Mouse (Mus musculus): ENCODE measurements at regions not wholly inside any gene's neighbourhood (a gene's known extent, or its start where the extent isn't known, plus 50 kb on each side); places are given as distances from the start of the nearest gene placed in this dataset.

GRCm38 (mm10) chr10:117522906-117523829, 106.1 kb upstream of the Cpm start:
- in situ Hi-C loops (cut with MboI; ENCODE audit: low pct_ligation_motif_present, low pct_unique_long_range_greater_than_20kb, low sequenced_read_pairs) = no loop called here
- Histone ChIP-seq H3K36me3 (replicated peaks in 1 of 2; ENCODE audit: control insufficient read depth in 1 of 2, insufficient read depth in 1 of 2, low read length in 1 of 2) (no peaks in the 10 kb centered on the region), H3K79me2 (replicated peaks; ENCODE audit: control insufficient read depth, extremely low read depth, insufficient read depth, poor library complexity, severe bottlenecking) (no peaks in the 10 kb centered on the region), H3K4me1 (ENCODE audit: control insufficient read depth in 1 of 2, insufficient read depth in 2 of 2) (no peaks in the 10 kb centered on the region), H3K4me3 (replicated peaks in 1 of 3; ENCODE audit: low read depth in 2 of 3, low read length in 2 of 3, poor library complexity in 1 of 3) (no peak overlapping the region), H3K4me2 (ENCODE audit: insufficient read depth, low read depth, poor library complexity, severe bottlenecking) (no peak overlapping the region), H3K27me3 (replicated peaks) (peaks cover 5% of the 10 kb centered on the region), H3K27ac (ENCODE audit: insufficient read depth, low read depth) (no peak overlapping the region), H3K9ac (ENCODE audit: insufficient read depth, low read depth) (no peak overlapping the region), H3K9me3 (replicated peaks; ENCODE audit: low read length) (no peaks in the 10 kb centered on the region)
- TF ChIP-seq IRF4 (IDR thresholded peaks at IDR 0.05; ENCODE audit: low read depth, low read length) (no peak), TCF12 (IDR thresholded peaks at IDR 0.05; ENCODE audit: low read depth, low read length) (no peak), RAD21 (IDR thresholded peaks at IDR 0.05; ENCODE audit: low read depth, low read length) (no peak), MYC (IDR thresholded peaks at IDR 0.05; ENCODE audit: low read depth, low read length) (no peak)
- no peak for DNase-seq (ENCODE audit: extremely low read depth)
- dilution Hi-C loops (cut with MboI; ENCODE audit: extremely low pct_ligation_motif_present, extremely low pct_unique_long_range_greater_than_20kb, low sequenced_read_pairs) = no loop called here

GRCm38 (mm10) chr10:117522373-117522772, 106.9 kb upstream of the Cpm start:
- no peak overlapping the region for H3K27ac ChIP-seq (ENCODE audit: insufficient read depth, low read depth)
- TF ChIP-seq MAX (IDR thresholded peaks at IDR 0.05; ENCODE audit: low read length) = no peak
- TF ChIP-seq IRF4 (IDR thresholded peaks at IDR 0.05; ENCODE audit: low read depth, low read length) = no peak
- TF ChIP-seq NRF1 (IDR thresholded peaks at IDR 0.05; ENCODE audit: low read depth, low read length) = no peak
- TF ChIP-seq E2F4 (IDR thresholded peaks at IDR 0.05; ENCODE audit: insufficient replicate concordance, low read depth, low read length) = no peak
- no peak for TF ChIP-seq POLR2A (IDR thresholded peaks at IDR 0.05; ENCODE audit: low read depth, low read length)
- TF ChIP-seq POLR2AphosphoS2 (IDR thresholded peaks at IDR 0.05; ENCODE audit: low read depth, low read length) = no peak
- no peak for TF ChIP-seq JUND (conservative IDR thresholded peaks at IDR 0.05; ENCODE audit: low read depth, low read length)
- TF ChIP-seq ZNF384 (IDR thresholded peaks at IDR 0.05; ENCODE audit: low read depth, low read length) = no peak
- no peak for TF ChIP-seq UBTF (IDR thresholded peaks at IDR 0.05; ENCODE audit: low read depth, low read length)
- no peak for TF ChIP-seq GABPA (IDR thresholded peaks at IDR 0.05; ENCODE audit: insufficient replicate concordance, low read depth, low read length)
- TF ChIP-seq ELF1 (IDR thresholded peaks at IDR 0.05; ENCODE audit: low read depth, low read length) = no peak
- no peak for TF ChIP-seq EP300 (IDR thresholded peaks at IDR 0.05; ENCODE audit: low read length)
- no peak for TF ChIP-seq PAX5 (IDR thresholded peaks at IDR 0.05; ENCODE audit: low read length)
- TF ChIP-seq MYC (IDR thresholded peaks at IDR 0.05; ENCODE audit: low read depth, low read length) = no peak
- TF ChIP-seq SMC3 (IDR thresholded peaks at IDR 0.05; ENCODE audit: low read depth, low read length) = no peak
- no peak for TF ChIP-seq ZMIZ1 (IDR thresholded peaks at IDR 0.05; ENCODE audit: low read depth, low read length)
- TF ChIP-seq MEF2A (IDR thresholded peaks at IDR 0.05; ENCODE audit: borderline replicate concordance, low read depth, low read length) = no peak
- TF ChIP-seq TCF12 (IDR thresholded peaks at IDR 0.05; ENCODE audit: low read depth, low read length) = no peak
- no peak for TF ChIP-seq NELFE (IDR thresholded peaks at IDR 0.05; ENCODE audit: low read depth, low read length)
- no peak for TF ChIP-seq CHD2 (IDR thresholded peaks at IDR 0.05; ENCODE audit: low read length)
- in situ Hi-C loops (cut with MboI; ENCODE audit: low pct_ligation_motif_present, low pct_unique_long_range_greater_than_20kb, low sequenced_read_pairs) (no loop called here), dilution Hi-C loops (cut with MboI; ENCODE audit: extremely low pct_ligation_motif_present, extremely low pct_unique_long_range_greater_than_20kb, low sequenced_read_pairs) (no loop called here)
- H3K9ac ChIP-seq (ENCODE audit: insufficient read depth, low read depth) = no peak overlapping the region
- no peak overlapping the region for H3K4me2 ChIP-seq (ENCODE audit: insufficient read depth, low read depth, poor library complexity, severe bottlenecking)
- DNase-seq (ENCODE audit: extremely low read depth) = no peak
- no peak overlapping the region for H3K4me3 ChIP-seq (replicated peaks in 1 of 3; ENCODE audit: low read depth in 2 of 3, low read length in 2 of 3, poor library complexity in 1 of 3)
- peaks cover 5% of the 10 kb centered on the region for H3K27me3 ChIP-seq (replicated peaks)
- no peaks in the 10 kb centered on the region for H3K36me3 ChIP-seq (replicated peaks in 1 of 2; ENCODE audit: control insufficient read depth in 1 of 2, insufficient read depth in 1 of 2, low read length in 1 of 2)
- H3K79me2 ChIP-seq (replicated peaks; ENCODE audit: control insufficient read depth, extremely low read depth, insufficient read depth, poor library complexity, severe bottlenecking) = no peaks in the 10 kb centered on the region
- H3K9me3 ChIP-seq (replicated peaks; ENCODE audit: low read length) = no peaks in the 10 kb centered on the region
- no peaks in the 10 kb centered on the region for H3K4me1 ChIP-seq (ENCODE audit: control insufficient read depth in 1 of 2, insufficient read depth in 2 of 2)

All from CH12.LX (cell line).